Mouse (Mus musculus) macrophage (primary cell): Measurements from ENCODE around the gene Med31. TPM values are rescaled to one million over a fixed set of nuclear protein-coding genes. Genes with fewer than 3 reads are reported as not detected.

ENCODE experiments used
- H3K27ac ChIP-seq: fragments of 350-480 bp; formaldehyde crosslinking; 2 replicates; pipeline ENCODE4 v1.9.0; 2021
- H3K36me3 ChIP-seq: fragments of 350-480 bp; formaldehyde crosslinking; 2 replicates; pipeline ENCODE4 v1.9.0; 2021; ENCODE audit errors: inconsistent target
- H3K4me3 ChIP-seq: fragments of 350-480 bp; formaldehyde crosslinking; 2 replicates; pipeline ENCODE4 v1.9.0; 2021; ENCODE audit errors: inconsistent target
- H3K79me2 ChIP-seq: fragments of 350-480 bp; formaldehyde crosslinking; 2 replicates; pipeline ENCODE4 v1.9.0; 2021; ENCODE audit errors: inconsistent target
- WGBS: methylation state at CpG from one replicate; pipeline ENCODE4 v1.1.7; 2026; ENCODE audit warnings: inconsistent platforms; ENCODE audit not compliant: missing documents; 5-methylcytosine and 5-hydroxymethylcytosine counted together
- polyA plus RNA-seq: library from polyadenylated mRNA; stranded (reverse); fragments of 250-400 nt; gene quantifications from 3 replicates; pipeline ENCODE4 v1.2.4, GENCODE M21; 2018; ENCODE audit warnings: inconsistent platforms

Gene Med31
- polyA plus RNA-seq, 1 experiment from 2014 or later: 8.2 TPM

DNA sequence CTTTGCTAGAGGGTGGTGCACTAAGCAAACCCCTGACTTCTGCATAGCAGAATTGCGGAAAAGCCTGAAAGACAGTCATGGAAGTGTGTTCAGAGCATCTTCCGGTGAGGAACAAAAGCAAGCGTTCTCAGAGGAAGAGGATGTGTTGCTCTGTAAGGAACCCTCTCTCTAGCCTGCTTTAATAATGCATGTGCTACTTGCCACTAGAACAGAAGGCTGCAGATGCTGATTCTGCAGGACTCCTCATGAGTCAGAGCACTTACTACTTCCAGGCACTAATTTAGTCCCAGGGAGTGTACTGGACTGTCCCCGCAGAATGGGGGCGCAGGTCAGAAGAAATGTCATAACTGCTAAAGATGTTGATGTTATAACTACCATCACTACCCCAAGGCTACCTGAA is 1.7 kb upstream of the Med31 start:
- peak overlapping the region; percentile 39 for H3K27ac ChIP-seq
- WGBS: 44% methylated on average over 5 of the region's 5 CpGs
- H3K79me2 ChIP-seq: peaks cover 10% of the 10 kb centered on the region; the same call in 1 of the 2 replicates
- no peaks in the 10 kb centered on the region for H3K36me3 ChIP-seq
- no peak overlapping the region for H3K4me3 ChIP-seq

DNA sequence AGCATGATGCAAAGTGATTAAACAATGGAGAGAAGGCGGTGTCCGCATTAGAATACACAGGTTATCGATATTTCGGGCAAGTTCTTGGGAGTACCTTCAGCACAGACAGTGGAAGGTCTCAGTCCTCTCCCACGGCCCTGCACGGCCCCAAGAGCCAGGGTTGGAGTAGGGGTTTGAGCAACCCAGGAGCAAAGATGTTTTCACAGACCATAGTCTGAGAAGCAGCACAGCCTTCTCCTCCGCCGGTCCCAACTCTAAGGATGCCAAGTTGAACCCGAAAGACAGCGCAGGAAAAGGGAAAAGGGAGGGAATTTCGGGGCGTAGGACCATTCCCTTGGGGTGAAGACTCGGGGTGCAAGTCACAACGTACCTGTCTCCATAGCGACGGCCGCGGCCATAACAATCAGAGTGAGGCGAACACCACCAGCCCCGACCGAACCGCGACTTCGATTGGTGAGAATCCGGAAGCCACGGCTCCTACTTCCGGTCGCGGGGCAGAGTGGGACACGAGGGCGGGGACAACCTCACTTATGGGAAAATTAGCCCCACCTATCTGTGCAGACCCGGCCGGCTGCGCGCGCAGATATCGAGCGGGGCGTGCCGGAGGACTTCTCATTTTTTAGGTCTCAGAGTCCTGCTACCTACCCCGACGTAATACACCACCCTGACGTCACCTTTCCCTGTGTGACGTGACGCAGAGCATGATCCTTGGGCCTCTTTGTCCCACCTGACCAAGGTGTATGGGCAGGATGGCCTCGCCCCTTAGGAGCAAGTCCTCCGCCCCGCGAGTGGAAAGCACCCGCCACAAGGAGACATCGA is 592 bp downstream of the Med31 start:
- peak overlapping the region; percentile 32 for H3K27ac ChIP-seq
- WGBS: under 1% methylated on average over 51 of the region's 51 CpGs
- peak overlapping the region; percentile 94 for H3K4me3 ChIP-seq
- H3K79me2 ChIP-seq: peaks cover 10% of the 10 kb centered on the region; the same call in 1 of the 2 replicates
- H3K36me3 ChIP-seq: peaks cover 15% of the 10 kb centered on the region; the same call in 1 of the 2 replicates

DNA sequence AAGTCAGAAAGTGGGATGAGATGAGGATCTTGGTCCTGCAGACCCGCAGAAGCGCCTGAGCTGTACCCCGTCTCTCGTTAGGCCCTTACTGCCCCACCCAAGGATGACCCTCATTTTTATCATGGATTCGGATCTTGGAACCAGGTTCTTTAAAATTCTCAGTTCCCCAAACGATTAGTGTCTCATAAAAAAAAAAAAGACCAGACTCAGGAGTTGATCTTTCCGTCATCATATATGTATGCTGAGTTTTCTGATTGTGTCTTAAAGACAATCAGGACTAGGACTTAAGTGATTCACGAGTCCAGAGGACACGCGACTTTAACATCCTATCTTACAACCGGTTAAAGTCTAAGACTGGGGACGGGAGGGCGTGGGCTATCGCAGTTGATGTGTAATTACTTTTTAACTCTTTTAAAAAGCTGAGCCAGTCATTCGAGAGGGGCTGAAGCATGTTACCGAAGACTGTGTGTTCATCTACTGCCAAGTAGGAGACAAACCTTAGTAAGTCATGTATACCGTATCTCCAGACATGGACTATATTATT is 7.5 kb downstream of the Med31 start:
- H3K79me2 ChIP-seq: peaks cover 59% of the 10 kb centered on the region
- H3K36me3 ChIP-seq: peaks cover 18% of the 10 kb centered on the region; the same call in 1 of the 2 replicates
- H3K4me3 ChIP-seq: peak overlapping the region; percentile 98
- WGBS: 19% methylated on average over 17 of the region's 17 CpGs
- peak overlapping the region; percentile 68 for H3K27ac ChIP-seq

DNA sequence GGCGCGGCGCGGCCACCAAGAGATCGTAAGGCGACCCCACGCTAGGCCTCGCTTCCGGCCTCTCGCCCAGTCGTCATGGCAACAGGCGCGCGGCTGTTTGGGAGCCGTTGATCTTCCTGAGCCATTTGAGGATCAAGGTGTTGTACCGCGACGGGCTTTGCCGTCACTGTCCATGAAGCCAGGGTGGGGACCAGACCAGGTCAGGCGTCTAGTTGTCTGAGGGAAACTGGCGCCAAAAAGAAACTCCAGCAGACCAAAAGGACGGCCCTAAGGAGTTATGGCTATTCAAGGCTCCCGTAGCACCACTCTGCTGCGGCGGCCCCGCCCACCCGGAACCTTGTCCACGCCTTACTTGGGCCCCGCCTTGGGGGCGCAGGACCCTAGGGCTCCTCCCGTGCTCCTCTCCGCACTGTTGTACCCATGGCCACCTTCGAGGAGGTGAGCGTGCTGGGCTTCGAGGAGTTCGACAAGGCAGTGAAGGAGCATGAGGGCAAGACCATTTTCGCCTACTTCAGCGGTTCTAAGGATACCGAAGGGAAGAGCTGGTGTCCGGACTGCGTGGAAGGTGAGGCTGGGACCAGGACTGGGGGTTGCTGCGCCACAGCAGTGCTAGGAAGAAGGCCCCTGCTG is 8.1 kb downstream of the Med31 start, which contains the start of the genes 4933427D14Rik and Txndc17:
Gene 4933427D14Rik, minus strand, starts transcription at position 256 of the 630 bp plus-strand sequence.
Gene Txndc17, plus strand, starts transcription at position 344 of the 630 bp plus-strand sequence.
- WGBS: 1% methylated on average over 42 of the region's 42 CpGs
- peak within 1 kb of the TSS; percentile 98 for H3K4me3 ChIP-seq
- H3K36me3 ChIP-seq: peaks cover 18% of the 10 kb centered on the region; the same call in 1 of the 2 replicates
- peak within 1 kb of the TSS; percentile 68 for H3K27ac ChIP-seq
- peaks cover 59% of the 10 kb centered on the region for H3K79me2 ChIP-seq

DNA sequence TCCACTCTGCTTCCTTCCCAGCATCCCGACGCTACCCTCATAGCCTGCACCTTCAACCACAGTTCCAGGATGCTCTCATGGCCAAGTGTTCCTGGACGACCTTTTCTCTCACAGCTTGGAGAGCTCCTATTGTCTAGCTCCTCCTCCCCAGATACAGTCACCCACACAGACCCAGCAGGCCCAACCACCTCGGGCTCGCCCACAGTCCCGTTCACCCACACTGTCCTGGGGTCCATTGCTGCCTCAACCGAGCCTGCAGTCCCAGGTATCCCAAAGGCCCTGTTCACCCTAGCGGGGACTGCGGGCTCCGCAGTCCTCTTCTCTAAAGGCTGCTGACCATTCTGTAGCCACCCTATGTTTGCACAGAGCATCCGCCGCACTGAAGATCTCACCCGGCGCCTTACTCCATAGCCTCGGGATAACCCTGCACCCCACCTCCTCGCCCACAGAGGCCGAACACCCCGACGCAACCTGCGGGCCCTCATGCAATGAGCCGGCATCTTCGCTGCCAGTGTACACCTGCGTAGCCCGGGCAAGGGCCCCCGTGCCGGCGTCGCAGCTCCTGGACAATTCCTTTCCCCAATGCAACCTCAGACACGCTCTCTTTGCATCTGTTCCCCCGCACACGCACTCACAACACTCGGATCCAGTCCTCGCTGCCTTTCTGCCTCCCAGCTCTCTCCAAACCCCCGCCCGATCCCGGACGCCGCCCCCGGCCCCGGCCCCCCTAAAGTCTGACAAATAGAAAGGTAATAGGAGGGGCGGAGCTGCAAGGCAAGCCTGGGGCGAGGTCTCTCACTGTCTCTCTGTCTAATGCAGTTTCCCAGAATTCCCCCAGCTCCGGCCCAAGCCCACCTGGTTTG is 8.8 kb downstream of the Med31 start, which contains the start of gene Gm43951:
Gene Gm43951, minus strand, starts transcription at position 500 of the 863 bp plus-strand sequence.
- peak within 1 kb of the TSS; percentile 68 for H3K27ac ChIP-seq
- 3% methylated on average over 34 of the region's 43 CpGs for WGBS

DNA sequence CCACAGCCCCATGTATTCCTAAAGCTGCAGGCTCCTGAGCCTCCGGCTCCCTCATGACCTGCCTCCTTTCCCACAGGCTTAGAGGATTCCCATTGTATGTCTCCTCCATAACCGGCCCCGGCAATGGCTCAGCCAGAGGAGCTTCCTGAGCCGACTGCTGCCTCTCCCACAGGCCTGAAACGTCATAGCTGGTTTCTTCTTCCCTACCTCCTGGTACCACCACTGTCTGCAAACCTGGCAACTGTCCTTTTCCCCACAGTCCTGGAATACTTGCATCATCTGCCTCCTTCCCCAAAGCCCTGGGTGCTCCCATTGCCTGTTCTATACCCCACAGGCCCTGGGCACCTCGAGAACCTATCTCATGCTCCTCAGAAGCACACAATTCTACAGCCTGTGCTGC is 10.1 kb downstream of the Med31 start:
- Histone ChIP-seq H3K4me3 (no peak overlapping the region), H3K79me2 (peaks cover 59% of the 10 kb centered on the region)
- WGBS: 75% methylated on average over 6 of the region's 6 CpGs

More for the DNA sequence above, 8.8 kb downstream of the Med31 start, which contains the start of gene Gm43951:
- Histone ChIP-seq H3K4me3 (peak within 1 kb of the TSS; percentile 98), H3K36me3 (peaks cover 16% of the 10 kb centered on the region; the same call in 1 of the 2 replicates), H3K79me2 (peaks cover 59% of the 10 kb centered on the region)

DNA sequence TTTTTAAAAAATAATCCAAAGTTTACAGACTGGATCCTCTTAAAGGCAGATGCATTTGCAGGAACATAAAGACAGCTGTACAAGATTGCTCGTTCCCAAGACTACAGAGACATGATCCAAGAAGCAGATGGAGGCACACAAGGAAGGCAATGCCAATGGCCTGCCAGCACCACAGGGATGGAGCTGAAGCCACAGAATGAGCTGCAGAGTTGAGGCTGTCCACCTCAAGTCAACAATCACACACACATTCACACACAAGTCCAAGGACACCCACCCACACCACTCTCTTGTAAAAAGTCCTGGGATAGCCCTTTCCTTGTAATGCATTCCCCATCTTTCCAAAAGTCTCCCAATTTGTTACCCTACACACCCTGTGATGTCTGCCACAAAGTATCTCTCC is 12.0 kb downstream of the Med31 start:
- WGBS: 100% methylated on average over 1 of the region's 1 CpGs

More for the DNA sequence above, 10.1 kb downstream of the Med31 start:
- Histone ChIP-seq H3K36me3 (peaks cover 12% of the 10 kb centered on the region), H3K27ac (no peak overlapping the region)

DNA sequence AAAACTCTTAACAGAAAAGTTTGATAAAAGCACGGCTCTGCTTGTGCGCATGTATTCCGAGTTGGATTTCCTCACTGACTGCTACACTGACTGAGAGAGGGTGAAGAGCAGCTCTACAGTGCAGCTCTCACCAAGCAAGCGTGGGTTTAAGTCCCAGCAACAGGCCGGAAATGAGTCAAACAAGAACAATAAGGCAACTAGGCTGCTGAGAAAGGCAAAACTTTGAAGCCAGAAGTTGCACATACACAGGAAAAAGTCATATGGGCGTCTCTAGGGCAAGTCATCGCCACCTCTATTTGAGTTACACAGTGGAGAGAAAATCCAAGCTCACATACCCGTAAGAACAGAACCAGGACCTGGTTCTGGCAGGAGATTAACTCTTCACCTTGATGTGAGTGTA is 18.9 kb downstream of the Med31 start:
- peak overlapping the region; percentile 46 for H3K27ac ChIP-seq
- peaks cover 13% of the 10 kb centered on the region for H3K36me3 ChIP-seq

More for the DNA sequence above, 12.0 kb downstream of the Med31 start:
- no peak overlapping the region for H3K27ac ChIP-seq
- no peak overlapping the region for H3K4me3 ChIP-seq
- peaks cover 49% of the 10 kb centered on the region for H3K79me2 ChIP-seq
- peaks cover 7% of the 10 kb centered on the region for H3K36me3 ChIP-seq

DNA sequence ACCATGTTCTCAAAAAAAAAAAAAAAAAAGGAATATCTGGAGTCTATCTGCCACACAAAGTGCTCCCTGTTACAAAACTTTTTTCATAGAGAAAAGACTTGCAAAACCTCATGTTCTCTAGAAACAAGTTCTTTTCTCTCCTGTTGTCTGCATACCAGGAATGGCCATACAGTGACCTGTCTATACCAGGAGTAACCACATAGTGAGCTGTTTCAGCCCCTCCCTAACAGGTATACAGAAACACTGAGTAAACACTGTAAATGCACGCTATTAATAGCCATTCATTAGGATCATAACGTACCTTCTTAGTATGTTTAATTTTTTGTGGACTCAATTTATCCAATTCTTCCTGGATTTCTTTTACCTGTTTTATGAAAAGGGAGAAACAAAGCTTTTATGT is 21.1 kb downstream of the Med31 start:
- Histone ChIP-seq H3K79me2 (no peaks in the 10 kb centered on the region; the same call in 1 of the 2 replicates), H3K4me3 (no peak overlapping the region), H3K36me3 (peaks cover 29% of the 10 kb centered on the region), H3K27ac (no peak overlapping the region)
- WGBS: 100% methylated on average over 2 of the region's 2 CpGs

More for the DNA sequence above, 18.9 kb downstream of the Med31 start:
- Histone ChIP-seq H3K4me3 (no peak overlapping the region), H3K79me2 (no peaks in the 10 kb centered on the region; the same call in 1 of the 2 replicates)
- 95% methylated on average over 8 of the region's 8 CpGs for WGBS

DNA sequence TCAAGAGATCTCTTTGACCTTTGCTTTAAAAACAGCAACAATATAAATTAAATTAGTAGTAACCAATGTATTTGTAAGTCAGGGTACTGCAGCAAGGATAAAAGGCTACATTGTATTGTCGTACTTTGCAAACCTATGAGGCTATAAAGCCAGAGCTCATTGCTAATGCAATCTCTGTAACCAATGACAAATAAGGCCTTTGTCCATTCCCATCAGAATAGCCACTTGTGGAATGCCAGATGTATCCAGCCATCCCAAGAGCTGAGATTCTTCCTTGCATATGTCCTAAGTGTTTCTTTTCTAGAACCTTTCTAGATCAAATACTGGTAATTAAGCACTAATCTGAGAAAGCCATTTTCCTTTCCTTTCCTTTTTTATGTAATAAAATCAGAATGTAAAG is 24.5 kb downstream of the Med31 start:
- H3K36me3 ChIP-seq: peaks cover 36% of the 10 kb centered on the region
- H3K79me2 ChIP-seq: no peaks in the 10 kb centered on the region; the same call in 1 of the 2 replicates
- no peak overlapping the region for H3K27ac ChIP-seq
- WGBS: 100% methylated on average over 1 of the region's 1 CpGs
- no peak overlapping the region for H3K4me3 ChIP-seq

DNA sequence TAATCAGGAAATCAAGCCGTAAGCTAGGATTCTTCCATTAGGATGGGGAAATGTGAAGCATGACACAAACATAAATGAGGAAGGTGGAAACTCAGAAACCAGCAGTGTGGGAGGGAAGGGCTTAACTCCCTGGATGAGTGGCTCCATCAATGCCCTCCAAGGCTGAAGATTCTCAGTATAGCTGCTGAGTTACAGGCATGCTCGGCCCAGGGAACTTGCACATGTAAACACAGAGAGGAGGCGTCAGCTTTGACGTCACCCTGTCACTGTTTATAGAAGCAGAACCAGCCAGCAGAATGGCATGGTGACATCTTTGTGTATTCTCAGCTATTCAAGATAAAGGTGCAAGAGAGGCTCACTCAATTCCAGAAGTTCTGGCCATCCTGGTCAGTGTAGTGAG is 31.1 kb downstream of the Med31 start:
- 86% methylated on average over 4 of the region's 4 CpGs for WGBS

DNA sequence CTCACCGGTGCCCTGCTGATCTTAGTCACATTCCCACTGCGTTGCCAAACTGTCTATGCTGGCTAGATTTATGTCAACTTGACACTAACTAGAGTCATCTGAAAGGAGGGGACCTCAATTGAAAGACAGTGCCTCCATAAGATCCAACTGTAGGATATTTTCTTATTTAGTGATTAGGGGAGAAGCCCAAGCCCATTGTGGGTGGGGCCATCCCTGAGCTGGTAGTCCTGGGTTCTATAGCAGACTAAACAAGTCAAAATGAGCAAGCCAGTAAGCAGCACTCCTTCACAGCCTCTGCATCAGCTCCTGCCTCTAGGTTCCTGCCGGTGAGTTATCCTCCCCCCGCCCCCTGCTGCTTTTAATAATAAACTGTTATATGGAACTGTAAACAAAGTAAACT is 34.3 kb downstream of the Med31 start:
- Histone ChIP-seq H3K36me3 (peaks cover 16% of the 10 kb centered on the region), H3K79me2 (no peaks in the 10 kb centered on the region), H3K27ac (no peak overlapping the region), H3K4me3 (no peak overlapping the region)
- WGBS: 94% methylated on average over 4 of the region's 4 CpGs

More for the DNA sequence above, 31.1 kb downstream of the Med31 start:
- Histone ChIP-seq H3K79me2 (no peaks in the 10 kb centered on the region), H3K27ac (no peak overlapping the region), H3K36me3 (peaks cover 12% of the 10 kb centered on the region; the same call in 1 of the 2 replicates), H3K4me3 (no peak overlapping the region)

DNA sequence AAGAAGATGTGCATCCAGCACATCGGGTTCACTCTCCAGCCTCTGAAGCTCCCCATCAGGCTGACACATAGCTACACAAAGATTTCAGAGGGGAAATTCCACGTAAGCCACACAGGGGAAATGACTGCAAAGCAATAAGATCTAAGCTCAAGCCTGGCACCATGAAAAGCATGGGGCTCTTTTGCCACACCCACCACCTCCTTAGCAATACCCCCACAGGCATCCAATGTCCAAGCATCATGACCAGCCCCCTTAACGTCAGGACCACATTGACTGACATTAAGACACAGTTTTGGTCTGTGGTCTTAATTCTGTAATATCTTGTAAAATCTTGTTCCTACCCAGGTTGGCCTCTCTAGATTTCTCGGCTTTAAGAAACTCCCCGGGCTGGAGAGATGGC is 34.8 kb downstream of the Med31 start:
- no peak overlapping the region for H3K27ac ChIP-seq
- no peaks in the 10 kb centered on the region for H3K79me2 ChIP-seq
- no peak overlapping the region for H3K4me3 ChIP-seq
- peaks cover 20% of the 10 kb centered on the region for H3K36me3 ChIP-seq
- 96% methylated on average over 3 of the region's 5 CpGs for WGBS

DNA sequence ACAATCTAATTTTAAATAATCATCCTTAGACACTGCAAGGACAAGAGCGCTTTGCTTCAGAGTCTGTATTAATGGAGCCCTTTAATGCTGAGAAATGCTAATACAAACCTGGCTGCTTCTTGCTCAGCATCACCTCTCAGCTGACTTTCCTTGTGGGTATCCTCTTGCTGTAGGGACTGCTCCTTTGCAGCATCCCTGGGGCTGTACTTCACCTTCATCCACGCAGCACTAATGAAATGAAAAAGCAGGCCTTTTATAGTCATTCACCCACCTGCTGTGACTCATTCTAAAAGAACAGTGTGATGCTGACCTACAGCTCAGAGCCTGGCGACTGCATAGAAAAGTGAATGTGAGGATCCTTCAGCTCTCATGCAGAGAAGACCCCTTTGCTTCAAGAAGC is 38.8 kb downstream of the Med31 start:
- WGBS: 95% methylated on average over 3 of the region's 3 CpGs
- Histone ChIP-seq H3K79me2 (no peaks in the 10 kb centered on the region), H3K4me3 (no peak overlapping the region), H3K27ac (no peak overlapping the region), H3K36me3 (peaks cover 33% of the 10 kb centered on the region)
